Mouse (Mus musculus): ENCODE measurements around the gene AY074887.

DNA sequence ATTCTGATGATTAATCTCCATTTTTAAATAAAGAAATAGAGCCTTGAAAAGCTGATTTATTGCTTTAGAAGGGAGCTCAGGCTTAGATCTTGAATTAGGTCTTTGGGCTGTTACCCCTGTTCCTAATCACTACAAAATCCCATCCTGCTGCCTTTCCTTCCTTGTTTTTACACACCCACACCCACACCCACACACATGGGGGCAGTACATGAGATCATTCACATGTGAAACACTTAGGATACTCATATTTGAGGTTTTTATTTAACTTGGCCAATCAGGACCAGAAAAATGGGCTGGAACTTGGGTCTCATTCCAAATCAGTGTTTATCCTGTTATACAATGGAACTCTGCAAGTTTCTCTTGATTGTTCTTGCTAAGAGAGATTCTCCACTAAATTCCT lies 1.3 kb downstream of the AY074887 start:
- TF ChIP-seq CTCF (IDR thresholded peaks at IDR 0.05; ENCODE audit: control insufficient read depth, insufficient read depth, insufficient read length) (no peak), FOSL1 (IDR thresholded peaks at IDR 0.05; ENCODE audit: insufficient read depth, low read length, poor library complexity, severe bottlenecking) (no peak), MYOG (IDR thresholded peaks at IDR 0.05; ENCODE audit: control insufficient read depth, extremely low read depth, insufficient read length) (no peak), MAX (IDR thresholded peaks at IDR 0.05) (no peak), CEBPB (IDR thresholded peaks at IDR 0.05; ENCODE audit: low read depth) (no peak), USF1 (IDR thresholded peaks at IDR 0.05; ENCODE audit: low read depth) (no peak)

Measured in C2C12 (cell line).